Mouse (Mus musculus): ENCODE measurements at regions not wholly inside any gene's neighbourhood (a gene's known extent, or its start where the extent isn't known, plus 50 kb on each side); places are given as distances from the start of the nearest gene placed in this dataset.

GRCm38 (mm10) chrX:76942136-76942535 lies 339.4 kb upstream of the Cldn34d start:
- Histone ChIP-seq H3K4me1 (ENCODE audit: insufficient read depth, low read depth, low read length) (no peaks in the 10 kb centered on the region), H3K4me2 (replicated peaks; ENCODE audit: low read depth, low read length) (no peak overlapping the region), H3K9ac (replicated peaks; ENCODE audit: low read depth) (no peak overlapping the region), H3K4me3 (ENCODE audit: low read depth, low read length) (no peak overlapping the region), H3K36me3 (ENCODE audit: insufficient read depth, low read length) (no peaks in the 10 kb centered on the region), H3K27ac (ENCODE audit: low read length) (no peak overlapping the region), H3K9me3 (ENCODE audit: low read length) (no peaks in the 10 kb centered on the region), H3K27me3 (replicated peaks; ENCODE audit: insufficient read depth, low read length) (no peaks in the 10 kb centered on the region)
- ATAC-seq (peak; percentile 65), DNase-seq (ENCODE audit: low spot score) (peak; percentile 44)
- 64% methylated on average over 3 of the region's 3 CpGs for WGBS
- TF ChIP-seq CTCF (IDR thresholded peaks at IDR 0.05) (no peak), EP300 (IDR thresholded peaks at IDR 0.05) (no peak)

DNA sequence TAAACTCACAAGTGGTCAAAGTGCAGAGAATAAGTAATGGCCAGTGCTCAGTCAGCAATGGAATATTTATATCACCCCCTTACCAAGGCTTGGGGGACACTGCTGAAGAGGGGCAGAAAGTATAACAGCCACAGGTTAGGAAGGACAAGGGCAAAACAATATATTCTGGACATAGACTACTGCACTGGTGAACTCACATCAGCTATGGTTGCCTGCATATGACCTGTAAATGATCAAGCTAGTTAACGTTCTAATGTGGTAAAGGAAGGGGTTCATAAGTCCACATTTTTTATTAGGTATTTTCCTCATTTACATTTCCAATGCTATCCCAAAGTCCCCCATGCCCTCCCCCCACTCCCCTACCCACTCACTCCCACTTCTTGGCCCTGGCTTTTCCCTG lies 335.6 kb upstream of the Cldn34d start:
- no peak overlapping the region for H3K27ac ChIP-seq (ENCODE audit: low read length)
- H3K4me1 ChIP-seq (ENCODE audit: insufficient read depth, low read depth, low read length) = no peaks in the 10 kb centered on the region
- WGBS = 100% methylated on average over 1 of the region's 1 CpGs
- TF ChIP-seq EP300 (IDR thresholded peaks at IDR 0.05) = no peak
- TF ChIP-seq CTCF (IDR thresholded peaks at IDR 0.05) = no peak
- H3K36me3 ChIP-seq (ENCODE audit: insufficient read depth, low read length) = no peaks in the 10 kb centered on the region
- H3K4me2 ChIP-seq (replicated peaks; ENCODE audit: low read depth, low read length) = no peak overlapping the region
- H3K27me3 ChIP-seq (replicated peaks; ENCODE audit: insufficient read depth, low read length) = no peaks in the 10 kb centered on the region
- no peak overlapping the region for H3K9ac ChIP-seq (replicated peaks; ENCODE audit: low read depth)
- DNase-seq (ENCODE audit: low spot score) = no peak
- no peak overlapping the region for H3K4me3 ChIP-seq (ENCODE audit: low read depth, low read length)
- H3K9me3 ChIP-seq (ENCODE audit: low read length) = no peaks in the 10 kb centered on the region
- no peak for ATAC-seq
